Mouse (Mus musculus) neural tube, embryonic 11.5 days (tissue): ENCODE results near the gene Eras. TPM values are rescaled to one million over a fixed set of nuclear protein-coding genes. Genes with fewer than 3 reads are reported as not detected.

Source experiments
- ATAC-seq: fragments of 200-750 bp; cut with Nextera tagmentation; 2 replicates; pipeline ENCODE4 v1.8.0; 2017; ENCODE audit warnings: moderate number of reproducible peaks, mild to moderate bottlenecking, moderate TSS enrichment, moderate library complexity; ENCODE audit not compliant: insufficient read depth, low FRiP score, low TSS enrichment
- DNase-seq: peaks from one replicate; pipeline ENCODE4 v3.0.0-alpha.2; 2015; ENCODE audit warnings: low spot score
- H3K27ac ChIP-seq: fragments of 300-500 bp; sonication (generic); 2 replicates; pipeline ENCODE4 v1.5.1; 2014; ENCODE audit warnings: low read depth, mild to moderate bottlenecking, low read length
- H3K27me3 ChIP-seq: fragments of 300-500 bp; sonication (generic); 2 replicates; pipeline ENCODE4 v1.6.1; 2014; ENCODE audit warnings: mild to moderate bottlenecking, low read length, mixed read lengths; ENCODE audit not compliant: control insufficient read depth, insufficient read depth
- H3K36me3 ChIP-seq: fragments of 300-500 bp; sonication (generic); 2 replicates; pipeline ENCODE4 v1.6.1; 2014; ENCODE audit warnings: mild to moderate bottlenecking, low read length, moderate library complexity, mixed read lengths; ENCODE audit not compliant: control insufficient read depth, insufficient read depth
- H3K4me1 ChIP-seq: fragments of 300-500 bp; sonication (generic); 2 replicates; pipeline ENCODE4 v1.6.1; 2014; ENCODE audit warnings: low read length, mixed read lengths; ENCODE audit not compliant: control insufficient read depth, insufficient read depth
- H3K4me2 ChIP-seq: fragments of 300-500 bp; sonication (generic); 2 replicates; pipeline ENCODE4 v1.6.1; 2014; ENCODE audit warnings: low read depth, mild to moderate bottlenecking, moderate library complexity
- H3K4me3 ChIP-seq: fragments of 300-500 bp; sonication (generic); 2 replicates; pipeline ENCODE4 v1.5.1; 2014; ENCODE audit warnings: low read depth, low read length
- H3K9ac ChIP-seq: fragments of 300-500 bp; sonication (generic); 2 replicates; pipeline ENCODE4 v1.6.1; 2014; ENCODE audit warnings: mild to moderate bottlenecking, low read length
- H3K9me3 ChIP-seq: fragments of 300-500 bp; sonication (generic); 2 replicates; pipeline ENCODE4 v1.6.1; 2016; ENCODE audit warnings: low read length; ENCODE audit not compliant: control insufficient read depth
- WGBS: fragments of 180-500 bp; shearing (Covaris S2); extraction: QIAGEN DNeasy Blood & Tissue Kit; methylation state at CpG from one replicate; pipeline ENCODE4 v1.1.7; 2014; 5-methylcytosine and 5-hydroxymethylcytosine counted together
- polyA plus RNA-seq: library from polyadenylated mRNA; unstranded; fragments of >200 nt; fragmentation: Nextera tagmentation; extraction: Ambion mirVana; gene quantifications from 2 replicates; pipeline ENCODE4 v1.2.1, GENCODE M21; 2014

The Eras gene
- not detected in 2 replicates for polyA plus RNA-seq

- peaks cover 33% of the 10 kb centered on the region for H3K27me3 ChIP-seq
- H3K9me3 ChIP-seq, result no peaks in the 10 kb centered on the region; the same call in 1 of the 2 replicates
- H3K27ac ChIP-seq, result no peak within 1 kb of the TSS
- ATAC-seq (no peak), DNase-seq (no peak)
- H3K36me3 ChIP-seq, result no peaks in the 10 kb centered on the region; the same call in 1 of the 2 replicates
- no peak within 1 kb of the TSS for H3K4me3 ChIP-seq
- H3K9ac ChIP-seq, result no peak within 1 kb of the TSS
- no peak within 1 kb of the TSS for H3K4me2 ChIP-seq
- no peaks in the 10 kb centered on the region for H3K4me1 ChIP-seq
- WGBS, result 22% methylated on average over 18 of the region's 19 CpGs
These were observed at the start of gene Eras for GRCm38 (mm10) chrX:7928270-7928790. Gene Eras, minus strand, starts transcription at chrX:7928607.

DNA sequence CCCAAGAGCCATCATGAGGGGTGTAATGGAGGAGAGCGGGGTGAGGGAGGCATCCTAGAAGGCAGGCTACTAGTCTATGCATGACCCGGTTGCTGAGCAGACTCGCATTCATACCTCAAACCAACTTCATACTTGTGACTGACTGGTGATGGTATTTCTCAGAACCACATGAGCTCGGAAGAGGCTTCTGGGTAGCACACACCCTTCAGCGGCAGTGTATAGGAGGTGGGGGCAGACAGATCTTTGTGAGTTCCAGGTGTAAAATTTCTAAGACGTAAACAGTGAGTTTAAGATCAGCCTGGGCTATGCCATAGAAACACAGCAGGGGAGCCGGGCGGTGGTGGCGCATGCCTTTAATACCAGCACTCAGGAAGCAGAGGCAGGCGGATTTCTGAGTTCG, 49.5 kb upstream of the Eras start, which contains the start of gene Gata1:
Gene Gata1 (minus strand): TSS at position 180 of the 400 bp plus-strand sequence.
- DNase-seq (no peak), ATAC-seq (no peak)
- no peaks in the 10 kb centered on the region for H3K36me3 ChIP-seq
- WGBS, result 91% methylated on average over 11 of the region's 11 CpGs
- no peaks in the 10 kb centered on the region for H3K27me3 ChIP-seq
- no peak within 1 kb of the TSS for H3K9ac ChIP-seq
- no peak within 1 kb of the TSS for H3K27ac ChIP-seq
- H3K4me1 ChIP-seq, result no peaks in the 10 kb centered on the region
- no peak within 1 kb of the TSS for H3K4me2 ChIP-seq
- H3K9me3 ChIP-seq, result no peaks in the 10 kb centered on the region
- H3K4me3 ChIP-seq, result no peak within 1 kb of the TSS

GRCm38 (mm10) chrX:7971292-7971691, 42.9 kb upstream of the Eras start:
- H3K4me2 ChIP-seq, result no peak overlapping the region
- H3K36me3 ChIP-seq, result no peaks in the 10 kb centered on the region
- 82% methylated on average over 4 of the region's 4 CpGs for WGBS
- no peaks in the 10 kb centered on the region for H3K27me3 ChIP-seq
- H3K4me1 ChIP-seq, result no peaks in the 10 kb centered on the region
- H3K9me3 ChIP-seq, result no peaks in the 10 kb centered on the region
- no peak for ATAC-seq
- no peak overlapping the region for H3K4me3 ChIP-seq
- no peak for DNase-seq
- H3K27ac ChIP-seq, result no peak overlapping the region
- no peak overlapping the region for H3K9ac ChIP-seq

GRCm38 (mm10) chrX:7968899-7969298, 40.5 kb upstream of the Eras start:
- WGBS, result 84% methylated on average over 3 of the region's 3 CpGs
- no peak overlapping the region for H3K9ac ChIP-seq
- no peaks in the 10 kb centered on the region for H3K9me3 ChIP-seq
- no peak for DNase-seq
- no peak overlapping the region for H3K4me3 ChIP-seq
- no peak for ATAC-seq
- no peaks in the 10 kb centered on the region for H3K36me3 ChIP-seq
- H3K4me2 ChIP-seq, result no peak overlapping the region
- H3K27me3 ChIP-seq, result no peaks in the 10 kb centered on the region
- no peak overlapping the region for H3K27ac ChIP-seq
- H3K4me1 ChIP-seq, result no peaks in the 10 kb centered on the region

DNA sequence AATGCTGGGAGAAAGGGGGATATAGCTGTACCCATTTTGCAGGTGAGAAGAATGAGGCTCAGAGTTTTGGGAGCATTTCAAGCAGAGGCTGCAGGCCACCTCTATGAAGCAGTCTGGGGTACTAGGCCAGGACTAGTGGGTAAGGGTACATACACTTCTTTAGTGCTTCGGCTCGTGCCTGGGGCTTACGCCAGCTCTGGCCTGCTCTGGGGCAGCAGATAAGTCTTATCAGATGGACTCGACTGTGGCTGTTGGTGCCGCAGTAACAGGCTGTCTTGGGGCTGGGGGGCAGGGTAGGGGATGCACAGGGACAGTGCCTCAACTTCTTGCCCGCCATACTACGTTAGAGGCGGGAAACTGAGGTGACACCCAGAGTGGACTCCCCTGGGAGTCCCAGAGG, 39.8 kb upstream of the Eras start:
- Histone ChIP-seq H3K4me3 (no peak overlapping the region), H3K36me3 (no peaks in the 10 kb centered on the region), H3K27me3 (no peaks in the 10 kb centered on the region), H3K9me3 (no peaks in the 10 kb centered on the region), H3K4me2 (no peak overlapping the region), H3K9ac (no peak overlapping the region), H3K27ac (no peak overlapping the region), H3K4me1 (no peaks in the 10 kb centered on the region)
- ATAC-seq (no peak), DNase-seq (no peak)
- 85% methylated on average over 8 of the region's 8 CpGs for WGBS

GRCm38 (mm10) chrX:7967596-7968201, 39.3 kb upstream of the Eras start:
- no peaks in the 10 kb centered on the region for H3K27me3 ChIP-seq
- H3K27ac ChIP-seq, result no peak overlapping the region
- ATAC-seq, result no peak
- H3K4me1 ChIP-seq, result no peaks in the 10 kb centered on the region
- no peak overlapping the region for H3K4me3 ChIP-seq
- H3K9ac ChIP-seq, result no peak overlapping the region
- no peaks in the 10 kb centered on the region for H3K36me3 ChIP-seq
- H3K9me3 ChIP-seq, result no peaks in the 10 kb centered on the region
- WGBS, result 75% methylated on average over 7 of the region's 9 CpGs
- DNase-seq, result no peak
- H3K4me2 ChIP-seq, result no peak overlapping the region

GRCm38 (mm10) chrX:7966161-7966560, 37.8 kb upstream of the Eras start:
- Histone ChIP-seq H3K4me3 (no peak overlapping the region), H3K27ac (no peak overlapping the region), H3K9me3 (no peaks in the 10 kb centered on the region), H3K36me3 (no peaks in the 10 kb centered on the region), H3K4me2 (no peak overlapping the region), H3K9ac (no peak overlapping the region), H3K4me1 (no peaks in the 10 kb centered on the region), H3K27me3 (no peaks in the 10 kb centered on the region)
- no peak for DNase-seq
- 82% methylated on average over 4 of the region's 4 CpGs for WGBS
- ATAC-seq, result no peak

DNA sequence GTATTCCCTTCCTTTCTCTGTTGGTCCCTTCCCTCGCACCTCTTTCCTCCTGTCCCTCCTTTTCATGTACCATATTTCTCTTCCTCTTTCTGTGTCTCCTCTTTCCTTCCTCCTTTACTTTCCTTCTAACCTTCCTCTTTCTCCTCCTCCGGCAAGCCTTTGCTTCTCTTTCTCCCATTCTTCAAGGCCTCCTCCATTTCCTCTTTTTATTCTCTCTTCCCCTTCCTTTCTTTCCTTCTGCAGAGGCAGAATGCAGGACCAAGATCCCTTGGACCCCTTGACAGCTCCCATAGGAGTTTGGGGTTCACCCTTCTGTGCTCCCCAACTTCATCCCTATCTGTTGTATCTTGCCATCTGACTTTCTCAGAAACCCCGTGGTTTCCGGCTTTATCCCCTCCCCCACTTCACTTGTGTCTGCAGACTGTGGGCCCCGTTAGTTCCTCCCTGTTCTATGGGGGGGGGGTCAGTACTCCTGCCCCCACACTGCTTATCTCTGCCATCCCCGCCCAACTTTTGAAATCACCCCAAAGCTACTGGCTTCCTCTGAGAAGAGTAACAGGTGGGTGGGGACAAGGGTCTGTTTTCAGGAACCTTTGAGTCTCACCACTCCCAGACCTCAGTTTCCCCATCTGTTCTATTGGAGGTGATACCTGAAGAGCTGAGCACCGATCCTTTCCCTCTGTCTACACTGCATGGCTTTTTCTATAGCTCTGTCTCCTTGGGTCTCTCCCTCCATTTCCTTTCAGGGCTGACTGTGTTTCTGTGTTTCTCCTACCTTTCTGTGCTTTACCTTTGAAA, 35.6 kb upstream of the Eras start:
- Histone ChIP-seq H3K9ac (no peak overlapping the region), H3K4me2 (no peak overlapping the region), H3K9me3 (no peaks in the 10 kb centered on the region), H3K4me3 (no peak overlapping the region), H3K4me1 (no peaks in the 10 kb centered on the region), H3K27ac (no peak overlapping the region), H3K27me3 (no peaks in the 10 kb centered on the region), H3K36me3 (no peaks in the 10 kb centered on the region)
- 70% methylated on average over 7 of the region's 7 CpGs for WGBS
- ATAC-seq (no peak), DNase-seq (no peak)

GRCm38 (mm10) chrX:7958868-7959267, 30.5 kb upstream of the Eras start:
- Histone ChIP-seq H3K36me3 (no peaks in the 10 kb centered on the region), H3K27me3 (no peaks in the 10 kb centered on the region), H3K4me1 (no peaks in the 10 kb centered on the region), H3K4me3 (no peak overlapping the region), H3K27ac (no peak overlapping the region), H3K9me3 (no peaks in the 10 kb centered on the region), H3K4me2 (no peak overlapping the region), H3K9ac (no peak overlapping the region)
- no peak for DNase-seq
- WGBS, result 90% methylated on average over 9 of the region's 9 CpGs
- no peak for ATAC-seq
